Mouse (Mus musculus): ENCODE results near the gene Nop10.
"Not testable (repeated sequence)": the region's sequence is repeated elsewhere in the genome, so short reads cannot be mapped to it uniquely, and the experiment has no call there.

Nop10 gene

GRCm38 (mm10) chr2:112264364-112264763 is 2.6 kb downstream of the Nop10 start:
- no peak for DNase-seq (ENCODE audit: extremely low spot score, low spot score)

GRCm38 (mm10) chr2:112265448-112266241 is 3.9 kb downstream of the Nop10 start, which contains the start of gene Slc12a6:
TSS of gene Slc12a6 (plus strand) at chr2:112265825.
- peak; percentile 90 for DNase-seq (ENCODE audit: extremely low spot score, low spot score)

DNA sequence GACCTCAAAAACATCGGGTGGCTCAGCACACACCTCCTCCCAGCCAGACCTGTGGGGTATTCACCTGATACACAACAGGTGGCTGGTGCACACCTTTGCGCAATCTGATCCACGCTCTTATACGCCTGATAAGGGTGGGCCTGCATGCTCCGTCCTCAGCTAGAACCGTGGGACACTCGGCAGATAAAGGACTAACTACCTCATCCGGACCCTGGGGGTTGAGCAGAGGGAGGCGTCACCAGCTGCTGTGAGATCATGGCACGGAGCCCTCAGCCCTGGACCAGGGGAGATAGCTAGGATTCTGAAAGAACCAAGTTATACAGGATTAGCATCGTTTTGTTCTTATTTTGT is 4.5 kb downstream of the Nop10 start, which contains the start of gene Gm21985:
TSS of gene Gm21985 (plus strand) at position 73 of the 351 bp plus-strand sequence.
- no peak for DNase-seq (ENCODE audit: extremely low spot score, low spot score)

- no peak for DNase-seq (ENCODE audit: extremely low spot score, low spot score)
Measured at GRCm38 (mm10) chr2:112266780-112267179, 5.1 kb downstream of the Nop10 start.

DNA sequence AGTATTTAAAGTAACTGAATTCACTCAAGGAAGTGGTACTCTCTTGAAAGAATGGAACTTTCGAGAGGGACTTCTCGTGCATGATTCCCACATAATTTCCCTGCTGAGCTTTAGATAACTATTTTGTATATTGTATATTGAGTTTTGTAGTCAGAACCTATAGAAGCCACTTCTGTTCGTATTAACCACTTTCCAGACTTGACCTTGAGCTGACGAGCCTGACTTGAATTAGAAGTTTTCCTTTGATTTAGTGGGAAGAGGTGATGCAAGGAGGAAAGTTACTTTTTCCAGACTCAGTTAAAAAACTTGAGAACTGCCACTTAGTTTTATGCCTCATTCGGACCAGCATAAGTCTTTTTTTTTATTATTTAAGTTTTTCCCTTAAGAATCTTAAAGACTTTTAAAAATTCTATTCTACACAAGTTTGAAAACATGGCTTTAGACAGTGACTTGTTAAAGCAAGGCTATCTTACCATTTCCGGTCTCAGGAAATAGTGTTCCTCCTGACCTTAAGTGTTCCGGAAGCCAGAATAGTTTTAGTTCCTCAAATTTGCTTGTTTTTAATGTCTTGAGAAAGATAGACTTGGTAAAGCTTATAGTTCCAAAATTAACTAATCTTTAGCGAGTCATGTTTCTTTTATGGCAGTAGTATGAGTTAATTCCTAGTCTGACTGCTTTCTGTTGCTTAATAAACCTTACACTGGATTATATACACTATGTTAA is 6.0 kb downstream of the Nop10 start:
- no peak for DNase-seq (ENCODE audit: extremely low spot score, low spot score)

DNA sequence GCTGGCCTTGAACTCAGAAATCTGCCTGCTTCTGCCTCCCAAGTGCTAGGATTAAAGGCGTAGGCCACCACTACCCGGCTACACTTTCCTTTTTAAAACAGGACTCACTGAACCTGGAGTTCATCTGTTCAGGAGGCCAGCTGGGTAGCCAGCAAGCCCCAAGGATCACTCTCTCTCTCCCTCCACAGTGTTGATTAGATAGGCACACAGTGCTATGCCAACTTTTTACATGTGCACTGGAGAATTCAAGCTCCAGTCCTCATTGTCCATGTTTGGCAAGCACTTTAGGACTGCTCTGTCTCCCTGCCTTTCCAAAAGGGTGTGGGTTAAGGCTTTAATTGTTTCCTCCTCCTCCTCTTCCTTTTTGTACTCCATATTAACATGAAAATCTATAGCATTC is 8.3 kb downstream of the Nop10 start:
- no peak for DNase-seq (ENCODE audit: extremely low spot score, low spot score)

DNA sequence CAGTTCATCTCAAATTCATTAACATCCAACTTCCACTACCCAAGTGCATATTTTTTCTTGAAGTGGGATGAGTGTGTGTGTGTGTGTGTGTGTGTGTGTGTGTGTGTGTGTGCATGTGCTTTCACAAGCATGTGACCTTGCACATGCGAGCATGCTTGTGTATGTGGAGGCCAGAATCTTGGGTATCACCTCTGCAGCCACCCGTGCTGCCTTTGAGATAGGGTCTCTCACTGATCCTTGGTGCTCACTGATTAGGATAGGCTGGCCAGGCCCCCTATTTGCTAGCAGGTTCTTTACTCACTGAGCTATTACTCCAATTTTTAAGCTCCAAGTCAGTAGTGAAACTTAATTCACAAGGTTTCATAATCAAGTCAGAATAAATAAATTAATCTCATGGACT is 11.2 kb downstream of the Nop10 start:
- no peak for DNase-seq (ENCODE audit: extremely low spot score, low spot score)

- DNase-seq (ENCODE audit: extremely low spot score, low spot score) = no peak
Measured at GRCm38 (mm10) chr2:112273474-112273873, 11.7 kb downstream of the Nop10 start.

GRCm38 (mm10) chr2:112276870-112277269 is 15.1 kb downstream of the Nop10 start:
- DNase-seq (ENCODE audit: extremely low spot score, low spot score) = no peak

GRCm38 (mm10) chr2:112282846-112283245 is 21.1 kb downstream of the Nop10 start:
- no peak for DNase-seq (ENCODE audit: extremely low spot score, low spot score)

- DNase-seq (ENCODE audit: extremely low spot score, low spot score) = peak; percentile 53
Measured at GRCm38 (mm10) chr2:112284363-112285030, 22.8 kb downstream of the Nop10 start.

DNA sequence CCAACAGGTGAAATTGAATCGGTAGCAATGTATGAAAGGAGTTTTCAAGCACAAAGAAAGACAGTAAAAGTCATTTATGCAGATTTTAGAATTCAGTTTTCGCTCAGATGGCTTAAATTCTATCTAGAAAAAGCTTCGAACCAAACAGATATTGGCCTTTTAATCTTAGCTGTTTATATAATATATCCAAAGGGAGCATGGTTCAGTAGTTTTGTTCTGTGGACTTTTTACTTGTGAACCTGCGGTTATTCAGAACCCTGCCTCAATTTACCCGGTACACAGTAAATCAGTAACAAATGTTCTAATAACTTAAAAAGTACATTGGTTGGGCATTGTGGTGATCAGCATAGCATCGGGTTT is 23.3 kb downstream of the Nop10 start:
- DNase-seq (ENCODE audit: extremely low spot score, low spot score) = no peak

DNA sequence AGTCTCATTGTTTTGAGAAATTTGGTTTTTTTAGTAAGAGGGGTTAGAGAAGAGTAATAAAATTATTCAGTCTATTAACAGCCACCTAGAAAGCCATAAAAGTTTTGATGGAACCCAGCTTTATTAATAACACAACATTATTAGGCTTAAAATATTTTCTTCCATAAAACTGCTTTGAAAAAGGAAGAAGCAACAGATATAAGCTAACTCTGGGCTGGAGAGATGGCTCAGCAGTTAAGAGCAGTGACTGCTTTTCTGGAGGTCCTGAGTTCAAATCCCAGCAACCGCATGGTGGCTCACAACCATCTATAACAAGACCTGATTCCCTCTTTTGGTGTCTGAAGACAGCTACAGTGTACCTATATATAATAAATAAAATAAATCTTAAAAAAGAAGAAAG is 24.3 kb downstream of the Nop10 start:
- DNase-seq (ENCODE audit: extremely low spot score, low spot score) = not testable (repeated sequence)

DNA sequence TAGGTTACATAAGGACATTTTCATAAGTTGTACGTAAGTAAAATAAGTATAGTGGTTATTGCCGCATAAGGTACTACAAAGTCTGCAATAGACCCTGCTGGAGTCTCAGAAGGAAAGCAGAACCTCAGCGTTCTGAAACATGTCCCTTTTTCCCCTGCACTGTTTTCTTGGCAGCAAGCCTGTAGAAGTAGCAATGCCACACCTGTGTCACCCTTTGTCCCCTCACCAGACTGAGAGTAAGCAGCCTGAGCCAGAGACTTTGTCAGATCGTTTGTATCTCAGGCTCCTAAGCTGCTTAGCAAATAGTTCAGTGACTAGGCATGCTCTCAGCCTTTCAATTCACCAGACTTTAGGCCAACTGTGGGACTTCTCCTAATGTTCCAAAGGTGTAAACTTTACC is 25.3 kb downstream of the Nop10 start:
- no peak for DNase-seq (ENCODE audit: extremely low spot score, low spot score)

GRCm38 (mm10) chr2:112289507-112289906 is 27.8 kb downstream of the Nop10 start:
- DNase-seq (ENCODE audit: extremely low spot score, low spot score) = no peak

- DNase-seq (ENCODE audit: extremely low spot score, low spot score) = no peak
Measured at GRCm38 (mm10) chr2:112292823-112293222, 31.1 kb downstream of the Nop10 start.

- DNase-seq (ENCODE audit: extremely low spot score, low spot score) = no peak
Measured at GRCm38 (mm10) chr2:112296211-112296610, 34.5 kb downstream of the Nop10 start.

- DNase-seq (ENCODE audit: extremely low spot score, low spot score) = no peak
Measured at GRCm38 (mm10) chr2:112298221-112298620, 36.5 kb downstream of the Nop10 start.

DNA sequence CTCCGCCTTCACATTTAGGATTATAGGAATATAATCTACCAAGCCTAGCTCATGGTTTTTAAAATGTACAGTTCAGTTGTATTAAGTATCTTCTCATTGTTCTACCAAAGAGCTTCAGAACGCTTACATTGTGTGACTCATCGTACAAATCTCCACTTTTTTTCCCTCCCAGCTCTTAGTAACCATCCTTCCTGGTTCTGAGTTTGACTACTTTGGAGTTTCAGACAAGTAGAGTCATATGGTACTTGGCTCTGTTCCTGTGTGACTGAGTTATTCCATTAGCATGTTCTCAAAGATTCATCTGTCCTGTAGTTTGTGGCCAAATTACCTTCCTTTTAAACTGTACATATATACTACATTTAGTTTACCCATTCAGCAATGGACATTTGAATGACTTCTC is 46.9 kb downstream of the Nop10 start:
- no peak for DNase-seq (ENCODE audit: extremely low spot score, low spot score)

DNA sequence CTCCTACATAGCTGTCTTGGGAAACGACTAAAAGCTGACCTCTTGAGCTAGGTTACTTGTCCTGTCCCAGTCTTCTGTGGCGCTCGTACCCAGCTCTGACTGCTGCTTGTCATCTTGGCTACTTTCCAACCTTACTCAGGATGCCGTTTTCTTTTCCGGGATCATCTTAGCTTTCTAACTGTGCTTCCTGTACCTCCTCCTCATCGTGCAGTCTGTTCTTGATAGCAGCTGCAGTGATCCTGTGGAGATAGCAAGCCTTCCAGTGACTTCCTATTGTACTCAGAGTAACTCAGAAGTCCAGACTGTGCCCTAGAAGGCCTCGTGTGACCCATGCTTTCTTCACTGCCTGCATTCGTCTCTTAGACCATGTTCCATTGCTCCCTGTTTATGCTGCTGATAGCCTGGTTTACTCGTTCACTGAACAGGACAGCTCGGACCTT is 47.5 kb downstream of the Nop10 start:
- DNase-seq (ENCODE audit: extremely low spot score, low spot score) = no peak

Measured in neural tube, embryonic 10.5 days (tissue).